Mouse (Mus musculus) kidney, postnatal 10 days (tissue): ENCODE measurements around the gene Rras2.

ENCODE experiments used
- DNase-seq: peaks from one replicate; pipeline ENCODE4 v3.0.0; 2021; ENCODE audit warnings: mixed read lengths

The Rras2 gene

GRCm38 (mm10) chr7:114117444-114117905 lies at the start of gene Rras2:
TSS of gene Rras2 (minus strand) at chr7:114117781.
- peak; percentile 95 for DNase-seq

- no peak for DNase-seq
These were observed 45.4 kb upstream of the Rras2 start for GRCm38 (mm10) chr7:114162975-114163374.

GRCm38 (mm10) chr7:114161101-114161500 lies 43.5 kb upstream of the Rras2 start:
- no peak for DNase-seq

- DNase-seq = no peak
These were observed 40.2 kb upstream of the Rras2 start for GRCm38 (mm10) chr7:114157716-114158278.

- no peak for DNase-seq
These were observed 38.8 kb upstream of the Rras2 start for GRCm38 (mm10) chr7:114156364-114156763.

GRCm38 (mm10) chr7:114155053-114155865 lies 37.7 kb upstream of the Rras2 start:
- no peak for DNase-seq

GRCm38 (mm10) chr7:114151036-114151780 lies 33.6 kb upstream of the Rras2 start:
- no peak for DNase-seq

- DNase-seq = no peak
These were observed 32.0 kb upstream of the Rras2 start for GRCm38 (mm10) chr7:114149564-114149963.

GRCm38 (mm10) chr7:114149135-114149534 lies 31.6 kb upstream of the Rras2 start:
- peak; percentile 52 for DNase-seq

GRCm38 (mm10) chr7:114145841-114146240 lies 28.3 kb upstream of the Rras2 start:
- DNase-seq = no peak

- peak; percentile 31 for DNase-seq
These were observed 24.7 kb upstream of the Rras2 start for GRCm38 (mm10) chr7:114142151-114142798.

- DNase-seq = no peak
These were observed 22.4 kb upstream of the Rras2 start for GRCm38 (mm10) chr7:114140026-114140425.

- no peak for DNase-seq
These were observed 21.8 kb upstream of the Rras2 start for GRCm38 (mm10) chr7:114139400-114139799.

- no peak for DNase-seq
These were observed 20.7 kb upstream of the Rras2 start for GRCm38 (mm10) chr7:114138261-114138660.

GRCm38 (mm10) chr7:114135166-114135565 lies 17.6 kb upstream of the Rras2 start:
- DNase-seq = no peak

GRCm38 (mm10) chr7:114133957-114134356 lies 16.4 kb upstream of the Rras2 start:
- no peak for DNase-seq

- DNase-seq = no peak
These were observed 14.7 kb upstream of the Rras2 start for GRCm38 (mm10) chr7:114132316-114132715.

- no peak for DNase-seq
These were observed 11.7 kb upstream of the Rras2 start for GRCm38 (mm10) chr7:114129281-114129680.

- peak; percentile 31 for DNase-seq
These were observed 599 bp upstream of the Rras2 start for GRCm38 (mm10) chr7:114118180-114118579.

- DNase-seq = peak; percentile 85
These were observed 750 bp downstream of the Rras2 start for GRCm38 (mm10) chr7:114116711-114117351.

- no peak for DNase-seq
These were observed 1.6 kb downstream of the Rras2 start for GRCm38 (mm10) chr7:114115961-114116360.

GRCm38 (mm10) chr7:114114976-114115375 lies 2.6 kb downstream of the Rras2 start:
- no peak for DNase-seq

- no peak for DNase-seq
These were observed 3.3 kb downstream of the Rras2 start for GRCm38 (mm10) chr7:114114284-114114683.
